Mouse (Mus musculus): ENCODE results near the gene Olfr807. TPM values are rescaled to one million over a fixed set of nuclear protein-coding genes. Genes with fewer than 3 reads are reported as not detected.

The Olfr807 gene
- total RNA-seq (2018; cell fraction: chromatin; rRNA removed): not detected
- not detected for total RNA-seq (2018; cell fraction: cytosol; rRNA removed)
- total RNA-seq (2018; cell fraction: nucleus; rRNA removed): not detected
- not detected in 3 replicates for polyA plus RNA-seq (2018)

DNA sequence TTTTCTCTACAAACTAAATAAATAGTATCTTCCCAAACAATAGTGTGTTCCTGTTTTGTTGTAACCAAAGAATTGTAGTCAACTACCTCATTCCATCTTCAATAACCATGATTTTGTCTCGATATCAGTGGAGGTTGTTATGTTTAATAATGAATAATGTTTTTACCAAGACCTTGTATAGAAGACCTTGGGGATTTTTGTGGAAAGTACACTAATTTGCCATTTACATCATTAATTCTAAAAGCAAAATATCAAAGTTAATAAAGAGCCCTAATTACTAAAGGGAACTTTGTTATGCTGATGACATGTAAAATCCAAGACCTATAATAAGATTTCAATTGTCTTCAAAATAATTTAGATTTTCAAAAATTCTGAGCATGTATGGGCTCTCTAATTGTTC is at the start of gene Olfr807:
Gene Olfr807 (minus strand): TSS at position 101 of the 400 bp plus-strand sequence.
- H3K27ac ChIP-seq: no peak within 1 kb of the TSS
- H3K36me3 ChIP-seq (ENCODE audit: inconsistent target): no peaks in the 10 kb centered on the region
- no peak within 1 kb of the TSS for H3K4me3 ChIP-seq (ENCODE audit: inconsistent target)
- no peaks in the 10 kb centered on the region for H3K79me2 ChIP-seq (ENCODE audit: inconsistent target)
- 57% methylated on average over 1 of the region's 1 CpGs for WGBS (ENCODE audit: missing documents)

- no peak within 1 kb of the TSS for H3K27ac ChIP-seq
- WGBS (ENCODE audit: missing documents): 73% methylated on average over 4 of the region's 4 CpGs
- no peaks in the 10 kb centered on the region for H3K79me2 ChIP-seq (ENCODE audit: inconsistent target)
- H3K36me3 ChIP-seq (ENCODE audit: inconsistent target): no peaks in the 10 kb centered on the region
- H3K4me3 ChIP-seq (ENCODE audit: inconsistent target): no peak within 1 kb of the TSS
Observed at GRCm38 (mm10) chr10:129804296-129804695, 46.7 kb upstream of the Olfr807 start, which contains the start of gene Olfr811. Olfr811 (minus strand) TSS chr10:129804396.

GRCm38 (mm10) chr10:129794817-129795216 is 37.2 kb upstream of the Olfr807 start, which contains the start of gene Olfr810:
Olfr810 (minus strand) TSS chr10:129794917.
- Histone ChIP-seq H3K79me2 (ENCODE audit: inconsistent target) (no peaks in the 10 kb centered on the region), H3K36me3 (ENCODE audit: inconsistent target) (no peaks in the 10 kb centered on the region), H3K27ac (no peak within 1 kb of the TSS), H3K4me3 (ENCODE audit: inconsistent target) (no peak within 1 kb of the TSS)

DNA sequence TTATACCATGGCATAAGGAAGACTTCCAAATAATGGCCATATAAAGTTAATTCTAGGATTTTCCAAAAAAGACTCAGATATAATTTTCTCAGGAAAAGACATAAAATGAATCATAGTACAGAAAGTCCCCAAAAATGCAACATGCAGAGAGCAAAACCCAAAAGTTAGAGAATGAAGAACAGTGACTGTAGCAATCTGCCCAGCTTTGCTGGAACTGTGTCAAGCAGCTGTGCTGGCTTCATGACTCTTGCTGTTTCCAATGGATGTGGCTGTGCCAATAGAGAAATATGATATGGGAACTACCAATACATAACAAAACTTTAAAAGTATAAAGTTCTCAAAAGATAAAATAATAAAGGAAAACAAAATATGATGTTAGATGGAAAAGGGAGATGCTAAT is 20.5 kb upstream of the Olfr807 start:
- Histone ChIP-seq H3K79me2 (ENCODE audit: inconsistent target) (no peaks in the 10 kb centered on the region), H3K36me3 (ENCODE audit: inconsistent target) (no peaks in the 10 kb centered on the region), H3K27ac (no peak overlapping the region), H3K4me3 (ENCODE audit: inconsistent target) (no peak overlapping the region)

GRCm38 (mm10) chr10:129774338-129774737 is 16.7 kb upstream of the Olfr807 start, which contains the start of gene Olfr809:
Olfr809 (plus strand) TSS chr10:129774638.
- H3K27ac ChIP-seq: no peak within 1 kb of the TSS
- H3K36me3 ChIP-seq (ENCODE audit: inconsistent target): no peaks in the 10 kb centered on the region
- no peaks in the 10 kb centered on the region for H3K79me2 ChIP-seq (ENCODE audit: inconsistent target)

DNA sequence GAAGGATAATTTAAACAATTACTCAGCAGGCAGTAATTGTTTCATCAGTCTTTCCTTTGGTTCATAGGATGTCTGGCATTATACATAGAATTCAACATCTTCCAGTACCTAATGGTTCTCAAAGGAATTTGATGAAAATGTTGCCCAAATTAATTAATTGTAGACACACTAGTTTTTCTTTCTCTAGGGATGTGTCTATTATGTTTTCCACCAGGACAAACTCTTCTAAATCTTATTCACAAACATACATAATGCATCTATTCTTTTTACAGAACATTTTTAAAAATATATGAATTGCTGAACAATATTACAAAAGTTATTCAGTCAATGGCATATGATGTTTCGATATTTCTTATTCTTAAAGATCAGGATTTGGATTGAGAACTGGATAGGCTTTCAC is 7.6 kb upstream of the Olfr807 start, which contains the start of gene Olfr808:
Gene Olfr808 (plus strand): TSS at position 301 of the 400 bp plus-strand sequence.
- WGBS (ENCODE audit: missing documents): 100% methylated on average over 1 of the region's 1 CpGs
- no peak within 1 kb of the TSS for H3K4me3 ChIP-seq (ENCODE audit: inconsistent target)

More at GRCm38 (mm10) chr10:129774338-129774737, 16.7 kb upstream of the Olfr807 start, which contains the start of gene Olfr809:
- H3K4me3 ChIP-seq (ENCODE audit: inconsistent target): no peak within 1 kb of the TSS

GRCm38 (mm10) chr10:129741821-129742220 is 15.8 kb downstream of the Olfr807 start, which contains the start of gene Olfr806:
Olfr806 (minus strand) TSS chr10:129741921.
- no peak within 1 kb of the TSS for H3K27ac ChIP-seq
- H3K36me3 ChIP-seq (ENCODE audit: inconsistent target): no peaks in the 10 kb centered on the region
- no peaks in the 10 kb centered on the region for H3K79me2 ChIP-seq (ENCODE audit: inconsistent target)
- no peak within 1 kb of the TSS for H3K4me3 ChIP-seq (ENCODE audit: inconsistent target)

More for the DNA sequence above, 7.6 kb upstream of the Olfr807 start, which contains the start of gene Olfr808:
- Histone ChIP-seq H3K79me2 (ENCODE audit: inconsistent target) (no peaks in the 10 kb centered on the region), H3K36me3 (ENCODE audit: inconsistent target) (no peaks in the 10 kb centered on the region), H3K27ac (no peak within 1 kb of the TSS)

GRCm38 (mm10) chr10:129729275-129729674 is 28.3 kb downstream of the Olfr807 start, which contains the start of gene Olfr805:
Olfr805 (minus strand) TSS chr10:129729375.
- H3K79me2 ChIP-seq (ENCODE audit: inconsistent target): no peaks in the 10 kb centered on the region
- 100% methylated on average over 2 of the region's 2 CpGs for WGBS (ENCODE audit: missing documents)
- H3K36me3 ChIP-seq (ENCODE audit: inconsistent target): no peaks in the 10 kb centered on the region
- no peak within 1 kb of the TSS for H3K4me3 ChIP-seq (ENCODE audit: inconsistent target)
- no peak within 1 kb of the TSS for H3K27ac ChIP-seq

Other genes with a start within 250 kb of the Olfr807 start
- gene Olfr791, start 236.0 kb downstream of the Olfr807 start, polyA plus RNA-seq (2018): not detected in 3 replicates
- not detected in 3 replicates for gene Olfr792, start 218.6 kb downstream of the Olfr807 start, polyA plus RNA-seq (2018)
- not detected in 3 replicates for gene Olfr794, start 190.1 kb downstream of the Olfr807 start, polyA plus RNA-seq (2018)
- not detected in 3 replicates for gene Olfr796, start 145.2 kb downstream of the Olfr807 start, polyA plus RNA-seq (2018)
- not detected in 3 replicates for gene Olfr798, start 129.9 kb downstream of the Olfr807 start, polyA plus RNA-seq (2018)
- gene Olfr799, start 120.3 kb downstream of the Olfr807 start, polyA plus RNA-seq (2018): not detected in 3 replicates
- gene Olfr800, start 100.1 kb downstream of the Olfr807 start, polyA plus RNA-seq (2018): not detected in 3 replicates
- gene Olfr801, start 83.9 kb downstream of the Olfr807 start, polyA plus RNA-seq (2018): not detected in 3 replicates
- gene Olfr802, start 69.6 kb downstream of the Olfr807 start, polyA plus RNA-seq (2018): not detected in 3 replicates
- gene Olfr803, start 63.5 kb downstream of the Olfr807 start, polyA plus RNA-seq (2018): not detected in 3 replicates
- not detected in 3 replicates for gene Olfr804, start 54.6 kb downstream of the Olfr807 start, polyA plus RNA-seq (2018)
- gene Olfr805, start 28.4 kb downstream of the Olfr807 start, polyA plus RNA-seq (2018): not detected in 3 replicates
- not detected in 3 replicates for gene Olfr806, start 15.9 kb downstream of the Olfr807 start, polyA plus RNA-seq (2018)
- gene Olfr808, start 7.7 kb upstream of the Olfr807 start, polyA plus RNA-seq (2018): not detected in 3 replicates
- gene Olfr809, start 16.8 kb upstream of the Olfr807 start, polyA plus RNA-seq (2018): not detected in 3 replicates
- not detected in 3 replicates for gene Olfr810, start 37.1 kb upstream of the Olfr807 start, polyA plus RNA-seq (2018)
- not detected in 3 replicates for gene Olfr811, start 46.6 kb upstream of the Olfr807 start, polyA plus RNA-seq (2018)
- not detected in 3 replicates for gene Olfr812, start 88.3 kb upstream of the Olfr807 start, polyA plus RNA-seq (2018)
- not detected in 3 replicates for gene Olfr813, start 97.6 kb upstream of the Olfr807 start, polyA plus RNA-seq (2018)
- gene Olfr814, start 122.1 kb upstream of the Olfr807 start, polyA plus RNA-seq (2018): not detected in 3 replicates
- not detected in 3 replicates for gene Olfr815, start 148.1 kb upstream of the Olfr807 start, polyA plus RNA-seq (2018)
- not detected in 3 replicates for gene Olfr816, start 157.8 kb upstream of the Olfr807 start, polyA plus RNA-seq (2018)
- not detected in 3 replicates for gene Olfr818, start 191.3 kb upstream of the Olfr807 start, polyA plus RNA-seq (2018)
- not detected in 3 replicates for gene Olfr819, start 209.5 kb upstream of the Olfr807 start, polyA plus RNA-seq (2018)
- not detected in 3 replicates for gene Olfr247, start 218.3 kb upstream of the Olfr807 start, polyA plus RNA-seq (2018)
- gene Gm10310, start 227.3 kb upstream of the Olfr807 start, polyA plus RNA-seq (2018): not detected in 3 replicates